Comparison of ENCODE assay signal across 8 mouse cellular contexts in genomic region chr6:31642451-31642942, GRCm38 (mm10).
DNase-seq lines count a peak whose midpoint lies in the region; ATAC-seq and TF ChIP-seq lines count a peak whose summit lies in the region.

No protein-coding gene starts in this region.

- DNase-seq in cerebellum, postnatal 10 days, result peak; percentile 45 to 53
- DNase-seq in cerebellum, adult 2 months, result no peak
- DNase-seq in adrenal gland, adult (ENCODE audit: inconsistent age in 2 of 2, low spot score in 1 of 2), result peak; percentile 72 to 78
- DNase-seq in gastrocnemius, adult 18-20 months (ENCODE audit: low spot score), result peak; percentile 42
- DNase-seq in liver, adult 2 months (ENCODE audit: extremely low read depth, low read depth, low spot score), result peak; percentile 35
- peak; percentile 29 for DNase-seq in stomach, postnatal 0 days (ENCODE audit: low spot score)
- DNase-seq in right cerebral cortex, adult 2 months (ENCODE audit: low spot score in 2 of 2), result no peak

- no peak for TF ChIP-seq CTCF in cerebellum, adult 2 months (IDR thresholded peaks at IDR 0.05; ENCODE audit: borderline replicate concordance, insufficient read depth, low read depth, low read length)
- no peak for TF ChIP-seq CTCF in liver, adult 2 months (IDR thresholded peaks at IDR 0.05; ENCODE audit: low read depth, low read length)
- TF ChIP-seq CTCF in stomach, postnatal 0 days (IDR thresholded peaks at IDR 0.05; ENCODE audit: low read depth), result no peak

- no peaks in the 10 kb centered on the region for H3K27me3 ChIP-seq in cerebellum, adult 2 months (ENCODE audit: control insufficient read depth, insufficient read depth, low read length)
- no peaks in the 10 kb centered on the region for H3K27me3 ChIP-seq in hindbrain, embryonic 15.5 days
- H3K27me3 ChIP-seq in liver, adult 2 months (ENCODE audit: control insufficient read depth, insufficient read depth, low read length), result no peaks in the 10 kb centered on the region
- H3K27me3 ChIP-seq in stomach, postnatal 0 days (ENCODE audit: control insufficient read depth, insufficient read depth, low read length), result no peaks in the 10 kb centered on the region

- no peaks in the 10 kb centered on the region for H3K36me3 ChIP-seq in hindbrain, embryonic 15.5 days
- no peaks in the 10 kb centered on the region for H3K36me3 ChIP-seq in liver, adult 2 months (ENCODE audit: control insufficient read depth, insufficient read depth, low read length)
- H3K36me3 ChIP-seq in stomach, postnatal 0 days (ENCODE audit: control insufficient read depth, insufficient read depth, low read length), result no peaks in the 10 kb centered on the region

- no peak overlapping the region for H3K27ac ChIP-seq in cerebellum, adult 2 months (ENCODE audit: insufficient read depth, low read length)
- H3K27ac ChIP-seq in hindbrain, embryonic 15.5 days (replicated peaks), result no peak overlapping the region
- H3K27ac ChIP-seq in liver, adult 2 months (replicated peaks; ENCODE audit: insufficient read depth, low read depth, low read length), result peak overlapping the region; percentile 24
- no peak overlapping the region for H3K27ac ChIP-seq in stomach, postnatal 0 days (replicated peaks)

- no peak overlapping the region for H3K4me2 ChIP-seq in hindbrain, embryonic 15.5 days
- no peak overlapping the region for H3K4me2 ChIP-seq in stomach, postnatal 0 days (replicated peaks; ENCODE audit: low read depth)

- 15% methylated on average over 13 of the region's 13 CpGs for WGBS in cerebellum, adult 2 months
- whole genome bisulfite sequencing in hindbrain, embryonic 15.5 days, result 23% methylated on average over 13 of the region's 13 CpGs
- 37% methylated on average over 13 of the region's 13 CpGs for WGBS in liver, adult 2 months
- WGBS in stomach, postnatal 0 days, result 28% methylated on average over 13 of the region's 13 CpGs

- H3K79me2 ChIP-seq in liver, adult 2 months (ENCODE audit: control insufficient read depth, insufficient read depth, low read length), result no peaks in the 10 kb centered on the region

- no peaks in the 10 kb centered on the region for H3K9me3 ChIP-seq in hindbrain, embryonic 15.5 days
- no peaks in the 10 kb centered on the region for H3K9me3 ChIP-seq in stomach, postnatal 0 days (ENCODE audit: control insufficient read depth, low read length)

- H3K4me3 ChIP-seq in cerebellum, adult 2 months (replicated peaks; ENCODE audit: insufficient read depth, low read depth, low read length), result no peak overlapping the region
- H3K4me3 ChIP-seq in hindbrain, embryonic 15.5 days, result no peak overlapping the region
- H3K4me3 ChIP-seq in liver, adult 2 months (ENCODE audit: insufficient read depth, low read depth, low read length), result no peak overlapping the region
- no peak overlapping the region for H3K4me3 ChIP-seq in stomach, postnatal 0 days (ENCODE audit: low read depth, low read length)

- no peak for TF ChIP-seq POLR2A in cerebellum, adult 2 months (IDR thresholded peaks at IDR 0.05; ENCODE audit: borderline replicate concordance, insufficient read depth, low read length)
- TF ChIP-seq POLR2A in liver, adult 2 months (IDR thresholded peaks at IDR 0.05; ENCODE audit: extremely low read depth, insufficient read depth, low read length), result no peak

- TF ChIP-seq EP300 in stomach, postnatal 0 days (optimal IDR thresholded peaks at IDR 0.05), result no peak

- no peaks in the 10 kb centered on the region for H3K4me1 ChIP-seq in cerebellum, adult 2 months (ENCODE audit: control insufficient read depth, insufficient read depth, low read length)
- peaks cover 8% of the 10 kb centered on the region; the same call in 1 of the 2 replicates for H3K4me1 ChIP-seq in hindbrain, embryonic 15.5 days (replicated peaks)
- no peaks in the 10 kb centered on the region for H3K4me1 ChIP-seq in liver, adult 2 months (ENCODE audit: control insufficient read depth, insufficient read depth, low read length)
- 0 out of 2 replicates have a peak, but pooled peaks cover 2% of the 10 kb centered on the region for H3K4me1 ChIP-seq in stomach, postnatal 0 days (replicated peaks; ENCODE audit: control insufficient read depth, insufficient read depth)

- no peak overlapping the region for H3K9ac ChIP-seq in hindbrain, embryonic 15.5 days
- H3K9ac ChIP-seq in liver, adult 2 months (ENCODE audit: low read depth, low read length), result no peak overlapping the region
- H3K9ac ChIP-seq in stomach, postnatal 0 days (ENCODE audit: low read length), result no peak overlapping the region

- peak; percentile 40 for ATAC-seq in hindbrain, embryonic 15.5 days (ENCODE audit: low FRiP score, low read depth)
- peak; percentile 62 for ATAC-seq in stomach, postnatal 0 days (ENCODE audit: low FRiP score, low TSS enrichment)

Comparison
In these comparisons a context has a peak if more than half of its experiments do, and no peak if none do; other contexts are left out.
1. DNase-seq: peak in cerebellum, postnatal 10 days (2 of 2), adrenal gland, adult (2 of 2), gastrocnemius, adult 18-20 months (single experiment), liver, adult 2 months (single experiment) and stomach, postnatal 0 days (single experiment); none in cerebellum, adult 2 months (0 of 2) and right cerebral cortex, adult 2 months (0 of 2).